Mouse (Mus musculus) frontal cortex, adult (tissue): ENCODE data around the gene Rep15.
A peak's percentile ranks its signal among the peaks of the same experiment; 100 is the strongest.

ENCODE experiments used
- ATAC-seq: cut with Nextera tagmentation; 2 replicates; pipeline ENCODE4 v1.9.2; 2017; ENCODE audit warnings: mild to moderate bottlenecking, moderate library complexity, mixed read lengths; ENCODE audit not compliant: low TSS enrichment

Rep15 gene

DNA sequence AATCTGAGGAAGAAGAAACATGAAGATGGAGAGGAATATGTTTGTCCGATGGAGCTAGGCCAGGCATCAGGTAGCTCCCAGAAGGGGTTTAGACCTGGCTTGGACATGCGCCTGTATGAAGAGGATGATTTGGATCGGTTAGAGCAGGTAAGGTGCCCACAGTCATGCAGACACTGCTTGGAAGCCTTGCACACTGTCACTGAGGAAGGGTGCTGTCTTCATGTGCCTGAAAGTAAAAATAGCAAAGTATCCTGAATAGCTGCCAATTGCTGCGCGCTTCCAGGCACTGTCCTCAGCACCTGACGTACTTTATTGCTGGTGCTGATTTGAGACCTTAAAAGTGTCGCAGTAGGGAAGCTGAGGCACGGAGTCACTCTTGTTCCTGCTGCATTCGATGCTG is 2.8 kb upstream of the Rep15 start:
- ATAC-seq: peak; percentile 47

DNA sequence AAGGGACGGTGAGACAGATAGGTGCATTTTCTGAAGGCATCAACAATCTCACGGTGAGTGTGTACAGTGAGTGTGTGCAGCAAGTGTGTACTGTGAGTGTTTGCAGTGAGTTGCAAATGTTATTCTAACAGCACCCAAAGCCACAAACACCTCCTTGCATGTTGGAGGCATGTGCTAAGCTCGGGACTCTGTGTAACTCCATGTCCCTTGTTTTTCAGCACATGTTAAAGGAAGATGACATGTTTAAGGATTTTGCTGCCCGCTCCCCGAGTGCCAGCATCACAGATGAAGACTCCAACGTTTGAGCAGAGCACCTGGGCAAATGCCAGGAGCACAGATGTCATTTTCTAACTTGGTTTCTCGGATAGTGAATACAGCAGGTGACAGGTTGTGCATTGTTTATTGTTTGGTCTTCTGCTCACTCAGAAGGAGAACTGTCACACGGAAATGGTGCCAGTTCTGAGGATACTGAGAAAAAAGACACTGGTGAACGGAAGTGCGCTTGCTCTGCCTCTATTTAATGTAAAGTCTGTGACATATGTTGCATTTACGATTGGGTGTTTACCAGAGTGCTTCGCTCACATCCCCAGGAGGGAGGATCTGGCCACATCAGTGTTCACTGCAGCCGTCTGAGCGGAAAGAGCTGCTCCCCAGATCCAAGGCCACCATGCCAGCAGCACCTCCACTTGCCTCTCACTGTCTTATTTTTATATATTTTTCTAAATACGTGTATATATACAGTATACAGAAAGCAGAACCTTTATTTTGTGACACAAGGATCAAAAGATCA is 2.1 kb upstream of the Rep15 start:
- ATAC-seq: peak; percentile 32; the same call in 1 of the 2 replicates

DNA sequence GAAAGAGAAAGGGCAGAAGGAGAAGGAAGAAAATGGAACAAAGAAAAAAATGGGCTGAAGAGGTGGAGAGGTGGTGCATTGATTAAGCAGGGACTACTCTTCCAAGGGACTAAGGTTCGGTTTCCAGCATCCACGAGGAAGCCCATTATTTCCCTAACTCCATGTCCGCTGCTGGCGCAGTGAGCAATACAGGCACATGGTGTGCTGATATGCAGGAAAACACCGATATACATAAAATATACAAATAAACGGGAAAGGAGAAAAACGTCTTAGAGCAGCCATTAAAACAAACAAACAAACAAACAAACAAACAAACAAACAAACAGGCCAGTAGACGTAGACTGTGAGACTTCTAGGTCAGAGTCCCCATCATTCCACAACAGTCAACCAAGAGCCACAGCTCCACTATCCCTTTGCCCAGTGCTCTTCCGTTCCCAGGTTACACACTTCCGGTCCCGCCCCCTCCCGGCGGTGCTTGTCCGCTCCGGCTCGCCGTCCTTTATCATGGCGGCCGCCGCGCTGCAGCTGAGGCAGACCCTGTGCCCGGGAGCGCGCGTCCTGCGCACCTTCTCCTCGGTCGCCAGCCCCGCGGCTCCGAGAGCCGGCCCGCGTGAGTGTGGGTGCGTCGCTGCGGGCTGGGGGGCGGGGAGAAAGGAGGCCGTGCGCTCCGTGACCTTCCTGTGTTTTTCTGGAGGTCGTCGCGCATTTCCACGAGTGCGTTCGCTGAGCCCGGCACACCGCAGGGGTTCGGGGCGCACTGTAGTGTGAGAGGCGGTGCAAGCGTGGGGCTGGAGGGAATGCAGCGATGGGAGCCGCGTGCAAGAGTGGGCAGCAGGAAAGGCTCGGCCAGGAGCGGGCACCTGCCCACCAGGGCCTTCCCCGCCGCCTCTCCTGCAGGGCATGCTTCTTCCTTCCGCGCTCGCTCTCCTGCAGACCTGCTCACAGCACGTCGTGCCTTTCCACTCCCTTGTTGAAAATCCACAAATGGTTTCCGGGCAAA is 10.2 kb downstream of the Rep15 start, which contains the start of gene Mrps35:
Gene Mrps35, plus strand, starts transcription at position 474 of the 1,000 bp plus-strand sequence.
- peak; percentile 98 for ATAC-seq

DNA sequence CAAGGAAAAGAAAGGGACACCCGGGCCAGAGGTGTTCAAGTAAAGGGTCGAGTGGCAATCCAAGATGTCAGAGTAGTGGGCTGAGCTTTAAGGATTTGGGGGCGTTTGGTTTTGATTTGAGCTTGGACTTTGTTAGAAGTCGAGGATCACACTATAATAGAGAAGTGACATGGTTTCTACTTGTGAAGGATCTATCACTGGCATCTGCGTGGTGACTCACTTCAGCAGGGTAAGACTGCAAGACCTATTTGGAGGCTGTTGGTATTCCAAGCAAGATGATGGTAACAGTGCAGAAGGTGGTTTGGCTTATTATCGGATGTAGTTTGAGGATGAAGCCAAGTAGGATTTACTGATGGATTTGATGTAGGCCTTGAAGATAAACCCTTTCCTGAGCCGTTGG is 11.2 kb downstream of the Rep15 start:
- no peak for ATAC-seq

DNA sequence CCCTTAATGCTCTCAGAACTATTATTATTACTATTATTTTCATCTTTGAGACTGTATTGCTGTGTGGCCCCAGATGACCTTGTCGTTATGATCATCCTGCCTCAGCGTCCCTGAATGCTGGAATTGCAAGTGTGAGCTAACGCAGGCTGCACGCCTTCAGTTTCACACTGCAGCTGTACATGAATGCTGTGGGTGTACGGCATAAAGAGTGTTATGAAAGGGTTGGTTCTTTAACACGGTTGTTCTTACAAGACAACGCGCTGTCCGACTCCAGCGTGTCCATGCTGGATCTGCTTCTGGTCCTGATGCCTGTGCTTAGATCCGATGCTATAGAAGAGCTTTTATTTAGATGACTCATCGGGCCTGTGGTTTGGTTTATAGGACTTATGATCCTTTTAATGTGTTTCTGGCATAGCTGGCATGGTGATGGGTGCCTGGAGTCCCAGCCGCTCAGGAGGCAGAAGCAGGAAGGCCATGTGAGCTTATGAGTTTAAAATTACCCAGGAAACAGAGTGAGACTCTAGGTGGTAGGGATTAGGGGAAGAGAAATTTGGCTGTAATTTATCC is 16.9 kb downstream of the Rep15 start:
- ATAC-seq: peak; percentile 81

DNA sequence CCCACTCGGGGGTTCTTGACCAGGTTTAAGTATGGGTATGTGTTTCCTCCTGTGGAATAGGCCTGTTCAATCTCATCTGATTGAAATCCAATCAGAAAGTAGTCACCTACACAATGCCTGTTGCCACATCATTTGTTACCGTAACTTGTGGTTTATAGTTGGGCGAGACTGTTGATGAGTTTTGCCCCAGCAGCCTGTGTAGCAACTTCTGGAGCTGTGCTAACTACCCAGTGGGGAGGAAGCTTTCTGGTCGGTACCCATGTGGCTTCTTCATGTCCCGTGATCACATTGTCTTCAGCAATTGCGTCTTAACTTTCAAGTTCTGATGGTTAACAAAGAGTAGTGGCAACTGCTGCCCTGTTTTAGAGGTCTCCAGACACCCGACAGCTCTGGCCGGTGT is 19.3 kb downstream of the Rep15 start:
- ATAC-seq: no peak

DNA sequence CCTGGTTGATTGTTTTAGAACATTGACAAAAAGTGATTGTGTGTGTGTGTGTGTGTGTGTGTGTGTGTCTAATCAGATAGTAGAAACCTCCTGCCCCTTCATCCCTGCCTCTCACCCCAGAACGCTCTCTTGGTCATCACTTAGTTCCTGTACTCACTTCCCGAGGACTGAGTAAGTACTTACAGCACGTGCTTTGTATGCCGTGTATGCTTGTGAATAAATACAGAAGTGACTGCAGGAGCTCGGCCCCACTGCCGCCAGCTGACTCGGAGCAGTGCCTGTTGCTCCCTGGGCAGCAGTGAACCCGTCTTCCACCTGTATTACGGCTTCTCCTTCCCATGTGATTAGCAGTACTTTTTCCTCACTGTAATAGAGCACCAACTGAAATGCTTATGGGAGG is 20.1 kb downstream of the Rep15 start:
- ATAC-seq: no peak

DNA sequence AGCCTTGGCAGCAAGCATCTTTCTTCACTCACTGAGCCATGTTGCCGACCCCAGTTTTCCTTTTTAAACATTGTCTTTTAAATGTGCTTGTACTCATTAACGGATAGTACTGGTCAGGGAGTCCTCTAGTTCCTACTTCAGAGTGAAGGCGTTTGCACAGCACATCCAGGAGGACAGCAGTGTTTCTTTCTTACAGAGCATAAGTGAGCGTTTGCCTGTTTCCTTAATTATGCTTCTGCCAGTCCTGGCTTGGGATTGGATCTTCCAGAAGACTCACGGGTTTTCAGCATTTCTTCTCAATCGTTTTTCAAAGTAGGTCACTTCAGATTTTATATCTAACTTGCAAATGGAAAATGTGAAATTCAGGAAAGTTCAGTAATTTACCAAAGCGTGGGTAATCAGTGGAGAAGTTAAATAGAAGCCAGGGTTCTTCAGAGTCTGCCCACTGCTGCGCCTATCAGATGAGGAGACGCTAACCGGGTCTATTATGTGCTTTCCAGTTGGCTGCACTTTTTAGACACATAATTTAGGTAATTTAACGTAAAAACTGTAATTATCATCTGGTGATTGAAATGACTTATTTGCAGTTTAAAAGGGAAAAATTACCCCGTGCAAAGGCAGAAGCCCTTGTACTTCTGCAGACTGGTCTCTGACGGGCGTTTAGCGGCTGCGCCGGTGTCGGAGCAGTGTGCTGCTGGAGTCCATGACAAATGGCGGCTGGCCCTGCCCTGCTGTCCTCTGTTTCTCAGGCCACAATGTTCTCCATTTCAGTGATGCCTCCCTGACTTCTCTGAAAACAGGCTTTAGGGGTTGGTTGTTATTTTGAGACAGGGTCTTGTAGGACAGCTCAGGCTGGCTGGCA is 21.6 kb downstream of the Rep15 start:
- peak; percentile 62 for ATAC-seq

DNA sequence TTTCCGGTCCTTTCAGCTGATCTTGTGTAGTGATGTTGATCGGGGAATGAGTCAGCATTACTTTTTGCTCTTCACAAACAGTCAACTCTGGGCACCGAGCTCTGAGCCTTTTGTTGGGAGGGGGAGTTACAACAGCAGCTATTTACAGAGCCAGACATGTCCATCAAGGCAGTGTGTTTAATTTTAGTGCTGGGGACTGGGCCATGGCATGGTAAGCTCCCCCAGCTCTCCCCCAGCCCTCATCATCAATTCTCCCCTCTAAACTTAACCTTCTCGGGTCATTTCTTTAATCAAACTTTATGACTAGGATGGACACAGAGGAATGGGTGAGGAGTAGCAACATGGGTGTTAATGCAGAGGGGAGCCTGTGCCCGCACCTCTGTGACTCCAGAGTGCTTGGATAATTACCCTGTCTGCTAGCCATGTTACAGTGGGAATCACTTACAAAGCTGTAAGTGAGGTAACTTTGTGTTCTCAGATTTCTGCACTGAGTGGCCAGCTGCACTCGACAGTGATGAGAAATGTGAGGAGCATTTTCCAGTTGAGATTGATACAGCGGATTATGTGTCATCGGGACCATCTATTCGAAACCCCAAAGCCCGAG is 23.1 kb downstream of the Rep15 start:
- no peak for ATAC-seq

DNA sequence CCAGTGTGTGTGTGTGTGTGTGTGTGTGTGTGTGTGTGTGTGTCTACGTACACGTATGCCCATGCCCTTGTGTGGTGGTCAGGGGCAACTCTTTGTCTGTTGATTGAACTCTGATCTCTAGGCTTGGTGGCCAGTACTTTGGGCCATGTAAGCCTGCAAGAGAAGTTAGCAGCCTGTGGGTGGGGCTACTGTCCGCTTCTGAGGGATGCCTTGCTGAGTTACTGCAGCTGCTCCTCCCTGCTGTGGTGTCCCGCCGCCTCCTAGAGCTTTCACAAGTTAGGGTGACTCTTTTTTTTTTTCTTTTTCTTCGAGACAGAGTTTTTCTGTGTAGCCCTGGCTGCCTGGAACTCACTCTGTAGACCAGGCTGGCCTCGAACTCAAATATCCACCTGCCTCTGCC is 26.9 kb downstream of the Rep15 start:
- ATAC-seq: 0 out of 2 replicates have a peak, but pooled peaks have one; percentile 48

DNA sequence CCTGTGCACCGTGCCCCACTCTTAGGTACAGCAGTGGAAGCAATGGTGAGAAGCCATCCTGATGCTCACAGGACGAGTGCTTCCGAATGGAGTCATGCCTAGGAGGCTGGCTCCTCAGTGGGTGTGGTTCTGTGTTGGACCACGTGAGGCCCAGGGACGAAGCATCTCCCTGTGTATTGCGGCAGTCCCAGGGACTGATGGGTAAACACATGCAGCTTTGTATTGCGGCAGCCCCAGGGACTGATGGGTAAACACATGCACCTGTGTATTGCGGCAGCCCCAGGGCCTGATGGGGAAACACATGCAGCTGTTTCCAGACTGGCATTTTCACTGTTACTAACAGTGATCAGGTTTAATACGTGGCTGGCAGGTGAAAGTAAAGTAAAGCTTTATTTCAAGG is 29.2 kb downstream of the Rep15 start:
- ATAC-seq: no peak

DNA sequence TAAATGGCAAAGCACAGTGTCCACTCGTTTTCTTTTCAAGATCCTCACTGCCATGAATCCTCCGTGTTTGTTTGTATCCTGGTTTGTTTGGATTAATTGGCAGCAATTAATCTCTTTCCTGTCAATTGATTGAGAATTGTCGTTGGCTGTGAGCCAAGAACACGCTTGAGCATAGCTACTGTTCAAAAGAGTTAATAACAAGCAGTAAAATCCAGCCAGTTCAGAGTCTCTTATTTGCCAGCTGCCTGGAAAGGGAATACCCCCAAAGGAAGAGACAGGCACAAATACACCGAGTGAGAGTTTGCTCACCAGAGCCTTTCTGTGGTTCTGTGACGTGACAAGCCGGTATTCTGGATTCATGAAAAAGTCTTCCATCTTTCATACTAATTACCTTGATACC is 29.6 kb downstream of the Rep15 start:
- ATAC-seq: no peak

DNA sequence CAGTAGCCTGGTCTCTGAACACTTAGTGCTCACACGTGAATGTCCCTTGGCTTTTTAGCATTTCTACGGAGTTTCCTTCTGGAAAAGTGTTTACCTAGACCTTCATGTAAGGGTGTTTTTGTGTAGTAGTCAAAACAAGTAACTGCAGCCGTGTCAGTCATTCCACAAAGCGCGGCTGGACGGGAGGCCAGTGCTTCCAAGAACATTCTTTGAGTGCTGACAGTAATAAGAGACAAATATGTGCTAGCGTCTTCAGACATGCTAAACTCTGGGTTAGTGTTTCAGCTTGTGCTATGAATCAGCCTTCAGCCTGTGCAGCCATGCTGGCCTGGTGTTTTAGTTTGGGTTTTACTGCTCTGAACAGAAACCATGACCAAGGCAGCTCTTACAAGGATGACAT is 30.3 kb downstream of the Rep15 start:
- no peak for ATAC-seq

DNA sequence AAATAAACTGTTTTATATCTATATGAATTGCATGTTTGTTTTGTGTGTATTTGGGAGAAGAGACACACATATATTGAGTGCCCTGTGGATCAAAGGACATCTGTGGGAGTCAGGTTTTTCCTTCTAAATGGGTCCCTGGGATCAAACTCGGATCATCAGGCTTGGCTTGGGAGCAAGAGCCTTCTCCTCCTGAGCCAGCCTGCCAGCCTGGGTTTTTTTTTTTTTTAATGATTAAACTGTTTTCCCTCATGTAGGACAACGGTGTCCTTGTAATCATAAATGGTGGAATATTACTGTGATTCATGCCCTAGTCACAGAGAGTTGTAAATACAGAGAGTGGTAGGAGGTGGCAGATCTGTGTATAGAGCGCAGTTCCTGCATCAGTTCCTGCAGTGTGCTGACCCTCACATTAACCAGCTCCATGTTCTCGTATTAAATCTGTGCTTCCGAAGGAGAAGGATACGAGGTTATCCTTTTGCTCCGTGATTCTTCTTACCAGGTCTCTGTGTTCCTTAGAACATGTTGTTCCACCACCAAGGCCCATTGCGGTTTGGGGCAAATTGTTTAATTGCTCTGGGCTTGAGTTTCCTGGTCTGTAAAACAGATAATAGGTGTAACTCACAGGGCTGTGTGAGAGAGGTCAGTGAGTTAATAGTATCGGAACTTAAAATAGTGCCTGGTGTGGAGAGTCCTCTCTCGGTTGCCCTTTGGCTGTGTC is 32.0 kb downstream of the Rep15 start:
- no peak for ATAC-seq

DNA sequence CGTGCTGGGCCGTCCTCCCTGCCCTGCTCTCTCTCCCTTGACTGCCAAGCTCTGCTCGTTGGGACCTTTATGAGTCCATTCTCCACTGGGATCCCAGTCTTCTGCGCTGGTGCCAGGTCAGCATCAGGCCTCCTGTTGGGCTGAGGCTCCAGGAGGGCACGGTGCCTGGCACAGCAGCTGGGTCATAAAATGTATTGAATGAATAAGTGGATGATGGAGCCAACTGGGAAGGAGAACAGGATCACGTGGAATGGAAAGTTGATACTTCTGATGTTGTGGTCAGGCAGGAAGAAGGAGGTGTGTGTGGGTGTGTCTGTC is 32.5 kb downstream of the Rep15 start:
- no peak for ATAC-seq

DNA sequence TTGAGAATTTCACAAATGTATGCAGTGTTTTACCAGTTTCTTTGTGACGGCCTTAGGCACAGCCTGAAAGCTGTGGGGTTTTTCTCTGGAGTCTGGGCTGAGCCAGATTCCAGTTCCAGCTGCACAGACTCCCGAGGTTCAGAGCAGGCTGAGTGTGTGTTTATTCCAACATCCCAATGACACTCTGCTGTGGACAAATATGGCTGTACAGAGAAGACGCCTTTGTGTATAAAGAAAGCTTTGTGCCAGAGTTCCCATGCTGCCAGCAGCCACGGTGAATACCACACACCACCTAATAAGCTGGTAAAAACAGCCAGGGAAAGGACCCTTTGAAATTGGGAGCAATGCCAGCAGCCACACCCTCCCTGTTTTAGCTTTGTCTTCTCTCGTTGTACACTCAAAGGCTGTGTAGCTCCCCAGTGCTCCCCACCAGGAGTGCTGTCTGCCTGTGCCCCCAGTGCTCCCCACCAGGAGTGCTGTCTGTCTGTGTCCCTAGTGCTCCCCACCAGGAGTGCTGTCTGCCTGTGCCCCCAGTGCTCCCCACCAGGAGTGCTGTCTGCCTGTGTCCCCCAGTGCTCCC is 43.5 kb downstream of the Rep15 start:
- ATAC-seq: peak; percentile 84

DNA sequence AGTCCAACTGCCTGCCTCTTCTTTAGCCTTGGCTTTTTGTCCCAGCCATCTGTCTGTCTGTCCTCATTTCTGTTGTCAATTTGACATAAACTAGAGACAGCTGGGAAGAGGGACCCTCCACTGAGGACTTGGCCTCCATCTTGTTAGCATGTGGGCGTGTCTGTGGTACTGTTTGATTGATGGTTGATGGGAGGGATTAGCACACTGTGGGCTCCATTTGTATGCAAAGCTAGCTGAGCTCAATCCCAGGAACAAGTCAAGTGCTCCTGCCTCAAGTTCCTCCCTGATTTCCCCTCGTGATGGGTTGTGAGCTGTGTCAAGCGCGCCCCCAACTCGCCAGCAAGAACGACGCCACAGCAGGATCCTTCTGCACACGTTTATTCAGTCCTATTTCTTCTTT is 44.5 kb downstream of the Rep15 start:
- ATAC-seq: no peak

DNA sequence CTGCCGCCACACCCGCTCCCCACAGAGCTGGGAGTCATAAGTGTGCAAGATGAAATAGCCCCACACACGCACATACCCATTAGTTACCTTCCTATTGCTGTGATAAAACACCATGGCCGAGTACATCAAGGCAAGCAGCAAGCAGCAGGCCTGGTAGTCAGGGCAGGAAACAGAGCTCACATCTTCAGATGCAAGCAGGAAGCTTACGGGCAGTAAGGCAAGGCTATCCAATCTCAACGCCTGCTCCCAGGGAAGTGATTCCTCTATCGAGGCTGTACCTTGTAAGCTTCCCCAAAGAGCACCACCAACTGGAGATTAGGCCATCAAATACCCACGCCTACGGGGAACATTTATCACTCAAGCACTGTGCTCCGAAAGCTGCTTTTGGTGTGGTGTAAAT is 47.5 kb downstream of the Rep15 start:
- no peak for ATAC-seq
